Mouse (Mus musculus) intestine, postnatal 0 days (tissue): Measurements from ENCODE around the gene Ifitm5. TPM values are rescaled to one million over a fixed set of nuclear protein-coding genes. Genes with fewer than 3 reads are reported as not detected.

ENCODE experiments used
- ATAC-seq: fragments of 200-750 bp; cut with Nextera tagmentation; 2 replicates; pipeline ENCODE4 v1.8.0; 2017; ENCODE audit warnings: mild to moderate bottlenecking, moderate TSS enrichment, moderate library complexity
- H3K27ac ChIP-seq: fragments of 300-500 bp; sonication (generic); 2 replicates; pipeline ENCODE4 v1.5.1; 2014; ENCODE audit warnings: mild to moderate bottlenecking, low read depth, low read length, moderate library complexity
- H3K27me3 ChIP-seq: fragments of 300-500 bp; sonication (generic); replicated peaks from 2 replicates; pipeline ENCODE4 v1.6.1; 2014; ENCODE audit warnings: low read length, mixed read lengths; ENCODE audit not compliant: control insufficient read depth, insufficient read depth
- H3K36me3 ChIP-seq: fragments of 300-500 bp; sonication (generic); 2 replicates; pipeline ENCODE4 v1.6.1; 2014; ENCODE audit warnings: mild to moderate bottlenecking, moderate library complexity; ENCODE audit not compliant: control insufficient read depth, insufficient read depth
- H3K4me1 ChIP-seq: fragments of 300-500 bp; sonication (generic); replicated peaks from 2 replicates; pipeline ENCODE4 v1.6.1; 2014; ENCODE audit warnings: antibody characterized with exemption, low read length, mixed read lengths; ENCODE audit not compliant: control insufficient read depth, insufficient read depth
- H3K4me2 ChIP-seq: fragments of 300-500 bp; sonication (generic); replicated peaks from 2 replicates; pipeline ENCODE4 v1.6.1; 2014; ENCODE audit warnings: low read depth, mild to moderate bottlenecking, moderate library complexity
- H3K4me3 ChIP-seq: fragments of 300-500 bp; sonication (generic); 2 replicates; pipeline ENCODE4 v1.5.1; 2014; ENCODE audit warnings: low read depth, low read length
- H3K9ac ChIP-seq: fragments of 300-500 bp; sonication (generic); 2 replicates; pipeline ENCODE4 v1.6.1; 2014; ENCODE audit warnings: mild to moderate bottlenecking, low read depth, low read length
- H3K9me3 ChIP-seq: fragments of 300-500 bp; sonication (generic); 2 replicates; pipeline ENCODE4 v1.6.1; 2016; ENCODE audit warnings: mixed run types; ENCODE audit not compliant: control insufficient read depth
- CTCF ChIP-seq: sonication (generic); IDR thresholded peaks from 2 replicates; pipeline ENCODE4 v1.5.1; 2016; ENCODE audit warnings: low read depth, mild to moderate bottlenecking, control low read depth, antibody characterized with exemption, moderate library complexity
- WGBS: fragments of 180-500 bp; shearing (Covaris S2); extraction: QIAGEN DNeasy Blood & Tissue Kit; methylation state at CpG from one replicate; pipeline ENCODE4 v1.1.7; 2014; 5-methylcytosine and 5-hydroxymethylcytosine counted together
- polyA plus RNA-seq: library from polyadenylated mRNA; unstranded; fragments of >200 nt; fragmentation: Nextera tagmentation; extraction: Ambion mirVana; gene quantifications from 2 replicates; pipeline ENCODE4 v1.2.1, GENCODE M21; 2015

Ifitm5 gene
- polyA plus RNA-seq: 0.34 and 0.75 TPM in 2 replicates

DNA sequence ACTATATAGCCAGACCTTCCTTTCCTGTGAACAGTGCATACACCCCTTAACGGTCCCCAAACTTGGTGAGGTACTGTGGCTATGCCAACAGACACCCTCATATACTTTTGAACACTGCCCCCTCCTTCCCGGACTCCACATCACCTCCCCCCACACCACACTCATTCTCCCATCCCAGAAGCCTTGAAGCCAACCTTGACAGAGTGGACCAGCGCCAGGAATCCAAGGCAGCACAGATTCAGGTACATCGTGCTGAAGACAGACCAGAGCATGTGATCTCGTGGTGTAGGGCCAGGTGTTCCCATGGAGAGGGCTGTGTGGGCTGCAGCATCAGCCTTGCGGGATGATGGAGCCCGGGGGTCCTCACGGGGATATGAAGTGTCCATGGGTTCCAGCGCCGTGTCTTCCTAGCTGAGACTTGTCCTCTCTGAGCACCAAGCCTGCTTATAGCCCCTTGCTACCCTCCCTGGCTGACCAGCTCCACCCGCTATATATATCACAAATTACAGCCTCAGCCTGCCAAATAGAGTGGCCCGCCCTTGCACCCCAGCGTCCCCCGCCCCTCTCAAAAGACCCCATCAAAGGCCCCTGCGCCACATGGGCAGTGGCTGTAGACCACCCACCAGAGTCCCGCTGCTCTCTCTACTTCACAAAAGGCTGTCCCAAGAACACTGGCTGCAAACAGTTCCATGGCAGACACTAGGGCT lies at the start of gene Ifitm5:
Gene Ifitm5 (minus strand): TSS at position 468 of the 707 bp plus-strand sequence.
- no peak within 1 kb of the TSS; the same call in 1 of the 2 replicates for H3K9ac ChIP-seq
- H3K9me3 ChIP-seq: no peaks in the 10 kb centered on the region
- no peak within 1 kb of the TSS; the same call in 1 of the 2 replicates for H3K4me2 ChIP-seq
- ATAC-seq: no peak
- H3K27me3 ChIP-seq: no peaks in the 10 kb centered on the region
- H3K36me3 ChIP-seq: peaks cover 54% of the 10 kb centered on the region
- 79% methylated on average over 16 of the region's 16 CpGs for WGBS
- H3K27ac ChIP-seq: no peak within 1 kb of the TSS
- no peak for TF ChIP-seq CTCF
- H3K4me1 ChIP-seq: peaks cover 11% of the 10 kb centered on the region; the same call in 1 of the 2 replicates
- H3K4me3 ChIP-seq: no peak within 1 kb of the TSS

DNA sequence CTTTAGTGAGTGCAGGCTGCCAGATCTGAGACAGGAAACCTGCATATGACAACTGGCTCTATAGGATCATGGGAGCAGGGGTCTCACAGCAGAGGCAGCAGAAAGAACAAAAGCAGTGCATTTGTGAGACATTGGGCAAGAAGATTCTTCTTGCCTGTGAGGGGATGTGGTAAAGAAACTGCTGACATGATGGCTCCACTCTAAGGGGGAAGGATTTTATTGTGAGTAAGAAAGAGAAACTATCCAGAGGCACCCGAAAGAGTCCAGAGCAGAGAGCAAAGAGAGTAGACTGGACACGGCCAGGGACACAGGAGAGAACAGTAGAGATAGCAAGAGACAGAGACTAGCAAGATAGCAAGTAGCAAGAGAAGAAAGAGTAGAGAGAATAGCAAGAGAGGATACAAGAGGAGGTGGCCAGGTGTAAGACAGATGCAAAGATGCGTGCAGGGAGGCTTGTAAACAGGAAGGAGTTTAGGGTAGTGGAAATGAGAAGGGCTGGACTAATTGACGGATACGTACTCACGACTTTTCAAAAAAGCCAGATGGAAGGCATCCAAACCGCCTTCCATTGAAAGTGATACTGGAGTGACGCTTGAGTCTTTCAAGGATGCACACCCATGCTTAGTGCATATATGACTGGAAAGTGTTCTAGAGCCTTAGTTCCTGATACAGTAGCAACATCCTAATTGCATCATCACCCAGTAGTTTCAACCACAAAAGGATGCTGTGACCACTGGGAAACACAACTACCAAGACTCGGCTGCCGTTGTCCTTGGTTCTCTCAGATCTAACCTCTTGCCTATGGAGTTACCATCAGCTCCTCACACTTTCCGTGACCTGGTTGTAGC lies 49.0 kb upstream of the Ifitm5 start:
- Histone ChIP-seq H3K4me3 (no peak overlapping the region), H3K27ac (no peak overlapping the region; the same call in 1 of the 2 replicates), H3K4me2 (no peak overlapping the region), H3K27me3 (no peaks in the 10 kb centered on the region), H3K4me1 (no peaks in the 10 kb centered on the region), H3K9ac (no peak overlapping the region), H3K9me3 (no peaks in the 10 kb centered on the region), H3K36me3 (no peaks in the 10 kb centered on the region)
- ATAC-seq: no peak
- 79% methylated on average over 11 of the region's 11 CpGs for WGBS
- TF ChIP-seq CTCF: no peak

DNA sequence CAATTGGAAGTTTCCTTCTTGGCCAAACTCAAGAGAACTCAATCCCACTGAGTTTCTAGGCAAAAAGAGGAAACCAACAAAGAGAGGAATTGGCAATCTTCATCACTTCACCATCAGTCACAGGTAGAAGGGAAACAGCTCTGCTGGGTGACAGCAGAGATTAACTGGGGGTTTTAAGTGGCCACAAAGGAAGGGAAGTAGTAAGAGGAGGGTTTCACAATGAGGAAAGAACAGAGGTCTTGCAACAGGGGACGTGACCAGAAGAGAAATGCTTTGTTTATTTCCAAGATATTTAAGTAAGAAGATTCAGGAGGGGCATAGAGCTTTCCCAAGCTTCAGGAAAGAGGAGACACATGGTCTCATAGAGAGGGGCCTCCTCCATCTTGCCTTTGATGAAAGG lies 47.7 kb upstream of the Ifitm5 start:
- H3K27me3 ChIP-seq: no peaks in the 10 kb centered on the region
- TF ChIP-seq CTCF: no peak
- H3K9ac ChIP-seq: no peak overlapping the region
- H3K4me3 ChIP-seq: no peak overlapping the region
- 47% methylated on average over 1 of the region's 1 CpGs for WGBS
- no peaks in the 10 kb centered on the region for H3K9me3 ChIP-seq
- no peak overlapping the region for H3K27ac ChIP-seq
- H3K4me2 ChIP-seq: no peak overlapping the region
- no peak for ATAC-seq
- H3K36me3 ChIP-seq: no peaks in the 10 kb centered on the region
- H3K4me1 ChIP-seq: no peaks in the 10 kb centered on the region

DNA sequence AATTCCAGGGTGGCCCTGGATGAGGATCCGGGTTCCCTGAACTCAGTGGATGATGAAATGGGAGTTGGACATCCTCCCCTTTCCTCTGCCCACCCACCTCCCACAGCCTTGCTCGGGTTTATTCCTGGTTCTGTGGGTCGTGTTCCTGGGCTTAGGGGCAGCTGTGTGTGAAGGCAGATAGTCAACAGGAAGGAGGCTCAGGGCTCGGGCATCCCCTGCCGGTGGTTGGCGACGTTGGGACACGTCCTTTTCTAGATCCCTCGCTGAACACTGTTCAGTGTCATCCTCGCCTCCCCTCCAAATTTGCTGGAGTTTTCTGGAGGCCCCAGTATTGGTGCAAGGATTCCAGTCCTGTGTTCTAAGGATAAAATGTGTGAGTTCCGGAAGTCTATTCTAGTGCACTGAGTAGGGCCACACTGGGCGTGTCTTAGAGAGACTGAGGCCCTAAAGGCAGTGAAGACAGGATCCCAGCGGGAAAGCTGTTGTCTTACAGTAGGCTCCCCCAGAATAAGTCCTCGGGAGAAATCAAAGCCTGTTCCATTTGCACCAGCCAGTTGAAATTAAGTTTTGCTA lies 41.1 kb upstream of the Ifitm5 start:
- no peak overlapping the region for H3K4me2 ChIP-seq
- WGBS: 89% methylated on average over 14 of the region's 14 CpGs
- no peak overlapping the region for H3K9ac ChIP-seq
- H3K9me3 ChIP-seq: no peaks in the 10 kb centered on the region
- no peak for TF ChIP-seq CTCF
- no peaks in the 10 kb centered on the region for H3K36me3 ChIP-seq
- H3K27me3 ChIP-seq: no peaks in the 10 kb centered on the region
- no peak for ATAC-seq
- H3K4me1 ChIP-seq: no peaks in the 10 kb centered on the region
- no peak overlapping the region for H3K4me3 ChIP-seq
- no peak overlapping the region for H3K27ac ChIP-seq

DNA sequence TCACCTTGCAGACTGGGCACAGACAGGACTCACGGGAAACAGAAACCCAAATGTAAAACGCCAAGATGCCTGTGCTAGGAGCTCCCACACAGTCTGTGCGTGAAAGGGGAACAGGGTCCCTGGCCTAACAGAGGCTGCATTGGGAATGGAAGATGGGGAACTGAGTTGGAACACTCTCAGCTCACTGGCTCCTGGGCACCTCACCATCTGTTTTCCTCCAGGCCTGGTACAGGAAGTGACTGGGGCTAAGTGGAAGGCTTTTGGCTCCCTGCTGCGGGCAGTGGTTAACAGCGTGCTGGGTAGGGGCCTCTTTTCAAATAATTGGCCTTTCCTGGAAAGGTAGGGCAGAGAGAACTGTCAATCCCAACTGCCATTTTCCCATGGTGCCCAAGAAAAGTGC lies 40.5 kb upstream of the Ifitm5 start:
- no peak for TF ChIP-seq CTCF
- WGBS: 71% methylated on average over 5 of the region's 5 CpGs
- ATAC-seq: no peak

DNA sequence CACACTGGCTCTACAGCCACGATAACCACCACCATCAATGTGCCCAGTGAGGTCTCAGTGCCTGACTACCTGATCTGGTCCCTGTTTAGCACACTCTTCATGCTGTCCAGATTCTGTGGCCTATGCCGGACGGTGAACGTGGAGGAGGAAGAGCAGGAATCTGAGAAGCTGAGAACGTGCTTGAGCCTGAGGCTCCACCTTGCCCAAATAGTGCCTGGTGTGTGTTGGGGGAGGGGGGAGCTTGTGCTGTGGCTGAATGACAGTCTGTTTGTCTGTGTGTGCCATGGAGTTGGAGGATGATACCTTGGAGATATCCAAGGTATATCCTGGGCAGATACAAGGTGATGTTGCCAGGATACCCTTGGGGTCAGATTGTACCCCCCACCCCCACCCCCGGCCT lies 40.1 kb upstream of the Ifitm5 start:
- 42% methylated on average over 6 of the region's 6 CpGs for WGBS
- Histone ChIP-seq H3K27me3 (no peaks in the 10 kb centered on the region), H3K9me3 (no peaks in the 10 kb centered on the region), H3K27ac (no peak overlapping the region), H3K36me3 (no peaks in the 10 kb centered on the region), H3K9ac (no peak overlapping the region), H3K4me2 (no peak overlapping the region), H3K4me3 (no peak overlapping the region), H3K4me1 (no peaks in the 10 kb centered on the region)
- TF ChIP-seq CTCF: no peak
- no peak for ATAC-seq

More for the DNA sequence above, 40.5 kb upstream of the Ifitm5 start:
- no peaks in the 10 kb centered on the region for H3K4me1 ChIP-seq
- H3K27ac ChIP-seq: no peak overlapping the region
- no peaks in the 10 kb centered on the region for H3K9me3 ChIP-seq
- no peak overlapping the region for H3K4me3 ChIP-seq
- no peaks in the 10 kb centered on the region for H3K27me3 ChIP-seq
- H3K9ac ChIP-seq: no peak overlapping the region
- H3K4me2 ChIP-seq: no peak overlapping the region
- no peaks in the 10 kb centered on the region for H3K36me3 ChIP-seq
